Mouse (Mus musculus) liver, adult 2 months (tissue): ENCODE data around the gene Tmem131l.

Experiments
- CTCF ChIP-seq: fragments of 200-500 bp; IDR thresholded peaks from 2 replicates; pipeline ENCODE4 v1.5.1; 2011; ENCODE audit warnings: low read depth, low read length, control low read depth
- POLR2A ChIP-seq: fragments of 200-500 bp; IDR thresholded peaks from 2 replicates; pipeline ENCODE4 v1.6.1; 2011; ENCODE audit warnings: low read length, control low read depth; ENCODE audit not compliant: insufficient read depth; ENCODE audit errors: extremely low read depth

DNA sequence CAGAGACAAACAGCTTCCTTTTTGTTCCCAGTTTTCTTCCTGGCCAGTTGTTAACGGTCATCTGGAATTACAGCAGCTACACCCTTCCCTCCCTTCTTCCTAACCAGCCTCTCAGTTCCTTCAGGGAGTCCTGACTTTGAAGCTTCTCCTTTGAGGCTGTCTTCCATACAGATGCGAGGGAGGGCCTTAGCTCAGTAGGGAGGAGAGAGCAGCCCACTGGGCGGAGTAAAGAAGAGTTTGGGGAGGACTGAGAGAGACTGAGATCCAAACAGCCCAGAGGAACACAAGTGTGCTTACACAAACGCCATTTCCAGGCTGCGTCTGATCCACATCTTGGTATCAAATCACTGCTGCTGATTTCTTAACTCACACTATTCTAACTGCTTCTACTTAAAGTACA, 101.1 kb downstream of the Tmem131l start:
- TF ChIP-seq CTCF: no peak
- no peak for TF ChIP-seq POLR2A
